Mouse (Mus musculus) urinary bladder, postnatal 25 days (tissue): ENCODE data around the gene Pced1b.

Source experiments
- DNase-seq: peaks from one replicate; pipeline ENCODE4 v3.0.0; 2022; ENCODE audit warnings: low spot score

Pced1b gene

DNA sequence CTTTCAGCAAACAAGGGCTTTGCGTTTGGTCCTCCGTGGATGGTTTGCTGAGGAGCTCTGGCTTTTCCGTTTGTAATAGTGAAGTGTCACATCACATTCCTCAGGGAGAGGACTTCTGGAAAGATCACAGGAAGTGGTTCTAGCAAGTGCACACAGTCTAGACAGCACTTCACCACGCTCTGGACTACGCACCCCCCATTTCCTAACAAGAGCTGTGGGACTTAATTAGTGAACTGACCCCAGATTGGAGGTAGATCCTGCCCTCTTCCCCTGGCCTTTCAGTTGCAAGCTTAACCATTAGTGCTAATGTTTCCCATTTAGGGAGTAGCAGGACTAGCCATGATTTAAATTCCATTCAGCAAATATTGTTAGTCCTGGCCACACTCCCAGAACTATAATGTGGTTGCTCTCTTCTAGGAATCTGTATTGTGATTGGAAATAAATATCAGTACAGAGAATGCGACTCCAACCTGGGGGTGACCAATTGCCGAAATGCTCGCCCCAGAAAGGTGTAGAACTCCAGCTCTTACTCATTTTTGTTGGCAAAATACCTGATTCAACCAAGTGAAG, 10.4 kb downstream of the Pced1b start:
- DNase-seq: no peak

DNA sequence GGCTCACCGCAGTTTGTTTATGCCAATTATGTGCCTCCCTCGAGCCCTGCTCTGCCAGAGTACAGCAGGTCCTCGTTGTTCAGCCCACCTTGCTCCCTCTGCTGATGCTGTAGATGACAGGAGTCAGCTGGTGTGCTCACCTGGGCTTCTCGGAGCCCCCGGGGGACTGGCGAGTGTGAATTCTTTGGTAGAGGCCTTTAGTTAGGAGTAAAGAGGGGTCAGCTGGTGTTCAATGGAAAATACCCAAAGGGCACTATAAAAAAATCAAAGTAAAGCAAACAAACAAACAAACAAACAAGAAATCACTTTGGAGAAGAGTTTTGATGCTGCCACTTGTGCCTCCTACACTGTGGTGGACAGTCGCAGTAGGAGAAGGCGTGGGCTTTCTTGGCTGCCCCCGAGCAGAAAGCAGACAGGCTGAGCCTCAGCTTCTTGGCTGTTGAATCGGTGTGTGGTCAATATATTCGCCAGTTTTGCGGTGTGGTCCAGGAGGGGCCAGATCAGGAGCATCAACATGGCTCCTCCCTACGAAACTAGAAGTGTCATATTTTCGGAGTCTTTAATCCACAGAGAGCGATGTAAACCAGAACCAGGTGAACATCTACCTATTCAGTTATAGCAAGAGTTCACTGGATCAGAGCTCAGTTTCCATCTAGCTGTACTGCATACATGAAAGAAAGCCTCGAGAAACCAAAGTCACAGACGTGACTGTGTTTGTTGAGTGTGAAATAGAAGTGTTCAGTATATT, 11.8 kb downstream of the Pced1b start:
- DNase-seq: no peak

DNA sequence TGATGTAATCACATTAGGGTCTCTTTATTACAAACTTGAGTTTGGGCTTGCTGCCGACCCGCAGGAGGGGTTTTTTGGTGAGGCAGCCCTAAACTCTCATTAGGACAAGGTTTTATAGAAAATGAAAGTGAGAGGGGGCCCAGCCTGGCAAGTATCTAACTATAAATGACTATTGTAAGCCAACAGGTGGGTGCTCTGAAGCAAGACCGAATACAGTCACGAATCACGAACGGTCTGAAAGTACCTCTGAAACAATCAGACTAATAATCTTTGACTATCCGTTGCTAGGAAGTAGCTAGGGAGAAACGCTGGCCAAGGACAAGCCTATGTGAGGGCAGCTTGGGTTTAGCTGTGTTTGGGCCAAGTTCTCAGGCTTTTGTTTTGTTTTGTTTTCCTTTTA, 12.4 kb downstream of the Pced1b start:
- no peak for DNase-seq

DNA sequence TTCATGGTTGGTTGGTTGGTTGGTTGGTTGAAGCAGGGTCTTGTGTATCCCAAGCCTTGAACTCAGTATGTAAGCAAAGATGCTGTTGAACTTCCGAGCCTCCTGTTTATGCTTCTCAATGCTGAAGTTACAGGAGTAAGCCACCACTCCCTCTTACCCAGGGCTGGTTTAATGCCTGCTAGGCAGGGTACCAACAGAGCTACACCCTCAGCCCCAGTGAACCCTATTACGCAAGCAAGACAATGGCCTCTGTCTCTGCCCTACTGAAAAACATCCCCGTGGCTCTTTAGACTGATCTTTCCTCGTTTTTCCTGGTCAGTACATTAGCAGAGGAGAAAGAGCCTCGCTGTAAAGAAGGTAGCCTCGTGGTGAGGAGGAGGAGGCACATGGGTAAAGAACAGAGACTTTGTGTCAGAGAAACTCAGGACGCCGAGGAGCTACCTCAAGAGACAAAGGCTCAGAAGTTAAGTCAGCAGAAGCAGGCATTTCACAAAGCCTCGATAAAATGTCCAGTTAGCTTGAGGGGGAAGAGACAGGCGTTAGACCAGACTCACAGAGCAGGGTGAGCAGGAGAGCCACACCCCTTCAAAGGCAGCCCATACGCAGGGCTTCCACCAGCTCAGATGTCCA, 13.2 kb downstream of the Pced1b start:
- no peak for DNase-seq

DNA sequence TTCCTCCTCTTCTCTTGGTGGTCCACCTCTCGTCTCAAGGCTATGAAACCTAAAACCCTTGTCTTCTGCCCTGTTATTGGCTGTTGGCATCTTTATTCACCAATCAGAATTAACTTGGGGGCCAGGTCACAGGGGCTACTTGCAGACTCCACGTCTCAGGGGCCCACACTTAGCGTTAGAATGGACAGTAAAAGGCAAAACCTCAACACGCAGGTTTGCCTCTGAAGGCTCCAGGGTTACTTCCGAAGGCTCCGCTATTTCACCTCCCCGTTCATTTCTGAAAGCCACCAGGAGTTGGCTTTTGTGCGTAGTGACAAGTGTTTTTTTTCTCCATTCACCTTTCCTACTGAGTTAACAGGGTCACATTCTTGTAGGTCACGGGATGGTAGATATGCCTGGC, 15.3 kb downstream of the Pced1b start:
- DNase-seq: no peak

DNA sequence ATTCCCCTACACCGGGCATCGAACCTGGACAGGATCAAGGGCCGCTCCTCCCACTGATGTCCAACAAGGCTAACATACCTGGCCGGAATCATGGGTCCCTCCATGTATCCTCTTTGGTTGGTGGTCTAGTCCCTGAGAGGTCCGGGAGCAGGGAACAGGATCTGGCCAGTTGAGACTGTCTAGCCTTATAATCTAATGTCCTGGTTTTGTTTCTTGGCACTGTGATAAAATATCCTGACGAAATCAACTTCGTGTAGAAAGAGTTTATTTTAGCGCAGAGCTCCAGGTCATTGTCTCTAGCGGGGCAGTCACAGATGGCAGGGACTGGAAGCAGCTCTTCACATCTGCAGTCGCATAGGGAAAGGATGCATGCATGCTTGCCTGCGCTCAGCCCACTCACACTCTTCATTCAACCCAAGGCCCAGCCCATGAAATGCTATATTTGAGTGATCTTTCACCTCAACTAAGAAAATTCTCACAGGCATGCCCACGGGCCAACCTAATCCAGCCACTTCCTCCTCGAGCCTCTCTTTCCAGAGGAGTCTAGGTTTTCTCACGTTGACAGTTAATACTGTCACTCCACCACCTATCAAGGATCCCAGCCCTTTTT, 19.4 kb downstream of the Pced1b start:
- DNase-seq: no peak

DNA sequence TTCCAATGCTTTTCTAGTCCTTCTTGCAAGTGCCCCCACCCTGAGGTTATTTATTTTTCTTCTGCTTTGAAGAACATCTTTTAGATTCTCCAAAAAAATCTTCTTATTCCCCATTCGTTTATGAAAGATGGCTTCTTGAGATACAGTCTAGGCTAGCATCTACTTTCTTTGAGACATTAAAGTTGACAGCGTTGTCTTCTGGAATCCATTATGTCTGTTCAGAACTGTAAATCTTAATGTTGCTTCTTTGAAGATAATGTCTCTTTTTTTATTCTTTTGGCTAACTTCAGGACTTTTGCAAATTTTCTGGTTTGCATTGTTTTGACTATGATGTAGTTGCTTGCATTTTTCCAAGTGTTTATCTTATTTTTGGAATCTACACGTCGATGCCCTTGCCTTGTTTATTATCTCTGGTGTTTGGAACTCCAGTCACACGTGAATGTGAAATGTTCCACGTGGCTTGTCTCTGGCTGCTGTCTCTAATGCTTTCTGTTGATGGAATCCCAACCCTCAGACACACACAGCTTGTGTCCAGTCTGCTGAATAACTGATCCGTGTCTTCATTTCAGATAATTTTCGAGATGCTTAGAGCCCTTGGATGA, 20.3 kb downstream of the Pced1b start:
- no peak for DNase-seq

DNA sequence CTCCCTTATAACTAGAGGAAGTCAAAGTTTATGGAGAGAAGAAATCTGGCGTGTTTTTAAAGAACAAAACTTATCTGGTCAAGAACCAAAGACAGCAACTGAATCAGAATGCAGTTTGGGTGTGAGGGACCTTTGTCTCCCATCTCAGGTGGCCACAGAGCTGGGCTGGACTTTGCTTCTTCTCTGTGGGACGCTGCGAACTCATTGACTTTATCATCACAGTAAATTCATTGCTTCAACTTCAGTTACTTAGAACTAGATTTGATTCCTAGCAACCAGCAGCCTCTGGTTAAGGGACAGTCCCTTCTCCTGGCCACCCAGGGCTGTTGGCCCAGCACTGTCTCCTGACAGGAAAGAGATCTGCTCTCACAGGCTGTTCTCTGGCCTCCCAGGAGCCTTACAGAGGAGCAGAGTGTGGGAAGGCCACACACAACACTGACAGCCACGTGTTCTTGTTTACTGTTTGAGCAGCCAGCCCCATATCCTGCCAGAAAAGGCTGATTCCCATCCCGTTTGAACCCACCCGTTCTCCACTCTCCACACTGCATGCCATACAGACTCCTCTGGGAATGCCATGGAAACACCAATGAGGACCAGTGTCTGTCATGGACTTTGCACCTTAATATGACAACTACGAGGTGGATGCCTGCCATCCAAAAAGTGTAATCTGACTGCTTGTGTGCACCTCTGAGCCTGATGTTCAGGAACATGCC, 25.2 kb downstream of the Pced1b start:
- DNase-seq: no peak

DNA sequence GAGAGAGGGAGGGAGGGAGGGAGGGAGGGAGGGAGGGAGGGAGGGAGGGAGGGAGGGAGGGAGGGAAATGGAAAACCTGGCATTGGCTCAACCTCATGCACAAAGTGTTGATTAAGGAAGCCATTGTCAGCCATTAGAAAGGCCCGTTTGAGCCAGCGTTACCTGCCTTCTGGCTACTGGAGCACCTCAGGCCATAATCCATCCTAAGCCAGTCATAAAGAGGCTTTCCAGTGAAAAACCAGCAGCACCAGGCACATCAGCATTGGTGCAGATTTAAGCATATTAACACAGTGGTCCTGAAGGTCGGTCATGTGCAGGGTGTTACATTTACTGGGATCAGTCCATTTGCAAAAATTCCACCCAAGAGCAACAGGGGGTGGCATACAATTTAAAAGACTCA, 25.9 kb downstream of the Pced1b start:
- DNase-seq: no peak

DNA sequence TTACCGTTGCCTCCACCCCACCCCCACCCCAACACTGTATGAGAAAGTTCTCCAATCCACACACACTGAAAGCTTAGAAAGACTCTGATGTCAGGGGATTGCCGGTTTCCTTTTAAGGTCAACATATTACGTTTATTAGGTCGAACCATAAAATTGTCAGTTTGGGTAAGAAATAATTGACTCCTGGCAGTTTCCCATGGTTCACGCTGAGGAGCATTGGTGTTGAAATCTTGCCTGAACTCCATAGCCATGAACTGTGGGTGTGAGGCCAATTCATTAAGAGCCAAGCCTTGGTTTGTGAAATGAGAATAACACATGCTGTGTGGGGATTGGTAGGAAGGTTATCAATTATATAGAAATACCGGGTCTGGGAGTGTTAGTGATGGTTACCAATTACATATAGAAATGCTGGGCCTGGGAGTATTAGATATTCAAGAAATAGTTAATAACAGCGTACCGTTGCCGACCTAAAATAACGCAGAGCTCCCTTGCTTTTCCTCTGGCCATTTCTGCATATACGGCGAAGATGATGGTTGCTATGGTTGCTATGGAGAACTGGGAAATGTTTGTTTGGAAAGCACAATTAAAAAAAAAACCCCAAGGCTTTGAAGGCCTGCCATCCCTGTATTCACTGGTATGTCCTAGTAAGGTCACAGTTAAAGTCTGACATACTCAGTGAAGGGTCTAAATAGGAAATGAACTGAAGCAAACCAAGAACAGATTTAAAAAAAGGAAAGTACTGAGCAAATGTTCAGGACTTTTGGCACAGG, 28.9 kb downstream of the Pced1b start:
- DNase-seq: no peak

DNA sequence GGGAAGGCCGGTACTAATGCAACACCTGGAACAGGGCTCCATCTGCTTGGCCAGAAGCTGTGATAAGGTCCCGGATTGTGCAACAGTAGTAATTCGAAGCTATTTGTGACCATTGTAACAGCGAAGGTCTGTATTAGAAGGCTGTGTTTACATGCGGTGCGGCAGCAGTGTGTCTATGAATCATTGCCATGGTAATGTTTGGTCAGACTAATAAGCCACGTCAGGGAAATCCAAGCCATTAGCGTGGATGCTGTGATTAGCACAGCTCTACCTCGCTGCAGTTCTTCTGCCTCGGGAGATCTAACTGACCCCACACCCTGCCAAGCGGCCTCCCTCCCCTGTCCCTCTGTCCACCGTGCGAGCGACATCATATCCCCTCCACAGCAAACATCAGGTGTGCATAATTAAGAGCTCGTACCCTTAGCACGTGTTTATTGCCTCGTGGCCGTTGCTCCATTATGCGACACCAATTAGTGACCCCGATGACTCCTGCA, 29.8 kb downstream of the Pced1b start:
- no peak for DNase-seq

DNA sequence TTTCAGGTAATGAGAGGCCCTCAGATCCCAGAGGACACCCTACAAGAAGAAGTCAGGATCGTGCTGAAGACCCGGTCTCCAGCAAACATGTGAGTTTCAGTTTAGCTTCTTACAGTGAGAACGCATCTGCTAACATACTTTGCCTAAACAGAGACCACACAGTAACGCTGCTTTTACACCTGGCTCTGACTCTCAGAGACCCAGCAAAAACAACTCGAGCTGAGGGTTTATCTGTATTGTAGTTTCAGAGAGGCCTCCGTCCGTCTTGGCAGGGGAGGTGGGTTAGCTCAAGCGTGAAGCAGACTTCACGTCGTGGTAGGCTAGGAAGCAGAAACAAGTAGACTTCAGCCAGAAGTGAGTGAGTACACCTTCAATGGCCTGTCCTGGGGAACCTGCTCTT, 30.4 kb downstream of the Pced1b start:
- DNase-seq: no peak

DNA sequence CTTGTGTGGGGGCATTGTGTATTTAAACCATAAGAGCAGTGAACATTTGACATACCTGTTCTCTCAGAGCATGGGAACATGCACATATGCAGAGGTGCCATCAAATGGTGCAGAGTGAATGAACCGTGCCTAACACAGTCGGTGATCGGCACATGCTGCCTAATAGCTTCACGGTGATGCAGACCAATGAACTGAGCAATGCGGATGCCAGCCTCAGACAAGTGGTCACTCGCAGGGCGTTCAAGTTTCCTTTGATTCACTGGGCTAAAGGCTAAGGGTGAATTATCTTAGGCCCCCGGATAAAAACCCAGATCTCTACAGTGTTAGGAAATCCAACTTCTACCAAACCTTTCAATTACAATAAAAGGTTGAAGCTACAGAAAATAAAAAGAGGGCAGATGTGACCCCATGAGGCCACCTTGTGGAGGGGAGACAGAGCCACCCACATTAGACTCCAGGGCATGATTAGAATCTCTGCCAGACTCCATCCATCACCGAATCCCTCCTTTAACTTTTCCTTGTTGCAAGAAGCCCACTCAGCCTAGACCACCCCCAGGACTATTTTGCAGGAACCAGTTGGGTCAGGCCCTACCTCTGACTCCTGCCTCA, 31.5 kb downstream of the Pced1b start:
- no peak for DNase-seq

DNA sequence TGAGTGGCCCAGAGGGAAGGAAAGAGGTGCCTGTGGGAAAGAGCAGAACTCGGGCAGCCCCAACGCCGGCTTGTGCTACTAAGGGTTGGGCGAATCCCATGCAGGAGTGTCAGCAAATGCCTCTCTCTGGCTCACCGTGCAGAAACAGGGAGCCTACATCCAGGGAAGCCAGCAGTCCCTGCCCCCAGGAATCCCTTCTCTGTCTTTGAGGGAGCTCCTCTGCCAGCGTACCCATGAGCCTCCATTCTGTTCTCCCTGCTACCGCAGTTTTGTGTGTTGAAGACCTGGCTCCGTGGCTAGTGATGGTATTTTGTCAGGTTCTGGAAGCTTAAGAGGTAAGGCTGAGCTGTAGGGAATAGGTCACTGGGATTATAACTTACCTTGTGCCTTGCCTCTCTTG, 33.2 kb downstream of the Pced1b start:
- no peak for DNase-seq

DNA sequence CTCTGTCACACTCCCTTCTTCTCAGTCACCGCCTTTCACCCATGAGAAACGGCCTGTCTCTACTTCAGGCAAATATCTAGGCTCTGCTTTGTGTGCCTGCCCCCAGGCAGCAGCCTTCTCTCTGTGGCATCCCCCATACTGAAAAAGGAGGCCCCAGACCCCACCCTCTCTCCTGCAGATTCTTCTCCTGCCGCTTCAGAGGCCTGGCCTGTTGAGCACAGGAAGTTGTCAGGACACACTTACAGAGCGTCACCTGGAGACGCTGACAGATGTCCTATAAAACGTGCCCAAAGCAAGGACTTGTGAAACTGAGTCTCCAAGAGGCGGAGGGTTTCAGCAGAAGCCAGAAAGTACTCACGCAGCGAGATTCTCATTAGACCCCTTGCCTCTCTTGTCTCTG, 33.9 kb downstream of the Pced1b start:
- no peak for DNase-seq

DNA sequence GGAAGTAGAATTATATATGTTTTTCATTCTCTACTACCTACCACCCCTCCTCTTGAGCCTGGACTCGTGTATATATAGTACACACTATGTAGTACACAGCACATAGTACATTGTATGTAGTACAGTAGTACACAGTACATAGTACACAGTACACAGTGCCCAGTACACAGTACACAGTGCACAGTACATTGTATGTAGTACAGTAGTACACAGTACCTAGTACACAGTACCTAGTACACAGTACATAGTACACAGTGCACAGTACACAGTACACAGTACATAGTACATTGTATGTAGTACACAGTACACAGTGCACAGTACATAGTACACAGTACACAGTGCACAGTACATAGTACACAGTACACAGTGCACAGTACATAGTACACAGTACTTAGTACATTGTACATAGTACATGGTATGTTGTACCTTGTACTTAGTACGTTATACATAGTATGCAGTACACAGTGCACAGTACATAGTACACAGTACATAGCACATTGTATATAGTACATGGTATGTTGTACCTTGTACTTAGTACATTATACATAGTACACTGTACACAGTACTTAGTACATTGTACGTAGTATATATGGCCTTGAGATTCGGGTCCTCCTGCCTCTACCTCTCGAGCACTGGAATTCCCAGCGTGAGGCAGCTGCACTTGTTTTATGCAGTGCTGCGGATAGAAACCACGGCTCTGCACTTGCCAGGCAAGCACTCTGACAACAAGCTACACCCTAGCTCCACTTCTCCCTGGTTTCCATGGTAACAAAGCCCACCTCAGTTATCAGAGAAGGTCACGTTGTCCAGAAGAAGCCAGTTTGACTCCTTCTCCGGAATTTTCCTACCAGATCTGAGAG, 35.0 kb downstream of the Pced1b start:
- DNase-seq: no peak

DNA sequence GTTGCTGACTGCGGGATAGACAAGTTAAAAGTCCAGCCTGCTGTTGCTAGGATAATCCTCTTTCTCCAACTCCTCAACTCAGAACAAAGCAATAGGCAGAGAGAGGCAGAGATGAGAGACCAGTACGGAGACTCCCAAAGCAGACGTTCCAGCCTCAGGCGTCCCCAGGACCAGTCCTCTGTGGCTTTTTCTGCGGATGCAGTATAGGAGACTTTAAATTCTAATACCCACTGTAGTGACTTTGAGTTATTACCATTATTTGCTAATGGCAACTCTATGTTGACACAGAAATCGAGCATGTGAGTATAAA, 35.6 kb downstream of the Pced1b start:
- no peak for DNase-seq

DNA sequence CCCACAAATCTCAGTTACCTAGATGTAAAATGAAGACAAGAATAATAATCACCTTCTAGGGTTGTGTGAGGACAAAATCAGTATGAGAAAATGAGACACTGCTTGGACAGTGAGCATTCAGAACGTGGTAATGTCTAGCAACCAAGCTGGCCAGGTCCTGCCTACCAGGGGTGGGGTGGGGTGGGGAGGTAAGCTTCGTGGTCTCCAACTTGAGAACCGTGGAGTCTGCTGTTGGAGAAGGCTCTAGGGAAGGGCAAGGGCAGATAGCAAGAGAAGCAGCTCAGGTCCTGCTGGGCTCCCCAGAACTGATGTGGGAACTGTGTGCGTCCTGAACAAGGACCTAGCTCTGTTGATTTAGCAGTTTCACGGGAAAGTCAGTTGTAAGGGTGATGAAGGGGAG, 37.3 kb downstream of the Pced1b start:
- DNase-seq: no peak

DNA sequence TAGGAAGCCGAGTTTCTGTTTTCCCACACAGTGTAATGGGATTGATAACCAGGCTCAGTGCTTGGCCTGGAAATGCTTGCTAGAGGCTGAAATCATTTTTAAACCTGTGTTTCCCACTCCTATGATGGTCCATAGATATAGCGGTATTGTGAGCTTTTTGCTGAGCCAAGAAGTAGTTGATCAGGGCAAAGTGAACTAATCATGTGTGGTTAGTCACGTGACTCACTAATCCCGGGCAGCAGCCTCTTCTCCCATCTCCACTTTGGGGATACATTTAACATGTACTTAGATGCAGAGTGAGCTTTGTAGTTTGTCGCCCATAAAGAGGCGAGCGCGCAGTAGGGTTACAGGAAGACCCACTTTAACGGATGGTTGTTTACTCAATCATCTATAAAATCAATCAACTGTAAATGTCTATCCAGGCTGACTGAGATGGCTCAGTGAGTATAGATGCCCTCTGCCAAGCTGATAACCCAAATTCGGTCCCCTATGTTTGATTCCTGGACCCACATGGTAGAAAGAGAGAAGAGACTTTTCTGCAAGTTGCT, 38.8 kb downstream of the Pced1b start:
- DNase-seq: no peak

DNA sequence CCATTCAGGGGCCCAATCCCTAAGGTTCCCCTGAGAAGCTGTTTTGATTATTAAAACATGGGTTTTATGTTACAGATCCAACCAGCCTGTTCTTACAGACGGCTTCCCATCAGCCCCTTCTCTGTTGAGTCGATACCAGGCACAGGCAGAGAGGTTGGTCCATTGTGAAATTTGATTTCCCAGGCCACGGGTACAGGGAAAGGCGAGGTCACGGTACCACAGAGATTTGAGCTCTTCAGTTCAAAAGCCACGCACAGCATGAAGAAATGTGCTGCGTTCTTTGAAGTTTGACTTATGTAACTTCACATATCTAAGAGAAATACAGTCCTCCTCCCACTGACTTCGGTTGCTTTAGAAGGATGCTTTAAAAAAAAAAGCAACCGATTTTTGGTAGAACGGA, 39.8 kb downstream of the Pced1b start:
- no peak for DNase-seq
